Mouse (Mus musculus): ENCODE measurements at regions not wholly inside any gene's neighbourhood (a gene's known extent, or its start where the extent isn't known, plus 50 kb on each side); places are given as distances from the start of the nearest gene placed in this dataset.

DNA sequence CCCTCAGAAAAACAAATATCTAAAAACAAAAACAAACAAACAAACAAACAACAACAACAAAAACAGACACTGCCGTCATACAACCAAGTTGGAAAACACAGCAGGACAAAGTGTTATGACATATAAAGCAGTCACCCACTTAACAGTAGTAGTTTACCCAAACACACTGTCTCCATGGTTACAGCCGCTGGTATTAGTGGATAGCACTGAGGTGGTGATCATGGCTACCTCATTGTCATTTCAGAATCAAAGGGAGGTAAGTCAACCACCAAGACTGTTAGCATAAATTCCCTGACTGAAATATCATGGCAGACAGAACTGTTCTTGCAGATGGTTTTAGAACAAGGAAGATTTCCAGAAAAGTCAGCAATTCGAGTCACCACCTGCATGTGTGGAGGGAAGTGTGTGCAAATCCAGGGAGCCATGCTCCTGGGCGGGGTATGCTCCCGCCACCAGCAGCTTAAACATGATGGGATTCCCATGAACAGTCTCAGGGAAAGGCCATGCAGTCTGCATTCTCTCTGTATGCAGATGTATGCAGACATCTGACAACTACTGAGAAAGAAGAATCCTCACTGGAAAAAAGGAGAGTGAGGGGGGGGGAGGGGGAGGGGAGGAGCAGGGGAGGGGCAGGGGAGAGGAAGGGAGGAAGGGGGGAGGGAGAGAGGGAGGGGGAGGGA lies 124.1 kb upstream of the Commd3 start:
- no peak for TF ChIP-seq CTCF (IDR thresholded peaks at IDR 0.05; ENCODE audit: low read depth, low read length)
- no peak for TF ChIP-seq POLR2A (IDR thresholded peaks at IDR 0.05; ENCODE audit: extremely low read depth, insufficient read depth, low read length)
